Mouse (Mus musculus) megakaryocyte, embryonic 14.5 days (primary cell): ENCODE measurements around the gene Tox4. TPM values are rescaled to one million over a fixed set of nuclear protein-coding genes. Genes with fewer than 3 reads are reported as not detected.
"Not testable (repeated sequence)": the region's sequence is repeated elsewhere in the genome, so short reads cannot be mapped to it uniquely, and the experiment has no call there.

Experiments
- H3K27me3 ChIP-seq: replicated peaks from 2 replicates; pipeline ENCODE3; 2012; ENCODE audit warnings: inconsistent platforms
- H3K36me3 ChIP-seq: replicated peaks from 2 replicates; pipeline ENCODE3; 2012; ENCODE audit warnings: low read length, inconsistent platforms, mixed read lengths
- H3K4me1 ChIP-seq: 2 replicates; pipeline ENCODE4 v1.6.1; 2012; ENCODE audit warnings: inconsistent platforms
- H3K4me3 ChIP-seq: replicated peaks from 2 replicates; pipeline ENCODE3; 2012; ENCODE audit warnings: moderate library complexity, mild to moderate bottlenecking, inconsistent platforms
- H3K9me3 ChIP-seq: 2 replicates; pipeline ENCODE4 v1.6.1; 2012; ENCODE audit warnings: inconsistent platforms
- FLI1 ChIP-seq: IDR thresholded peaks from 2 replicates; pipeline ENCODE4 v1.6.1; 2012; ENCODE audit warnings: low read length, inconsistent platforms, mixed read lengths
- GATA1 ChIP-seq: IDR thresholded peaks from 3 replicates; pipeline ENCODE4 v1.6.1; 2012; ENCODE audit warnings: mixed read lengths, low read length, inconsistent platforms, borderline replicate concordance
- polyA plus RNA-seq: library from polyadenylated mRNA; stranded (reverse); fragments of >175 nt; gene quantifications from 2 replicates; pipeline ENCODE4 v1.2.3, GENCODE M21; 2012; ENCODE audit warnings: low replicate concordance; ENCODE audit not compliant: insufficient read depth

Tox4 gene
- polyA plus RNA-seq, 1 experiment, result 15.1 TPM

DNA sequence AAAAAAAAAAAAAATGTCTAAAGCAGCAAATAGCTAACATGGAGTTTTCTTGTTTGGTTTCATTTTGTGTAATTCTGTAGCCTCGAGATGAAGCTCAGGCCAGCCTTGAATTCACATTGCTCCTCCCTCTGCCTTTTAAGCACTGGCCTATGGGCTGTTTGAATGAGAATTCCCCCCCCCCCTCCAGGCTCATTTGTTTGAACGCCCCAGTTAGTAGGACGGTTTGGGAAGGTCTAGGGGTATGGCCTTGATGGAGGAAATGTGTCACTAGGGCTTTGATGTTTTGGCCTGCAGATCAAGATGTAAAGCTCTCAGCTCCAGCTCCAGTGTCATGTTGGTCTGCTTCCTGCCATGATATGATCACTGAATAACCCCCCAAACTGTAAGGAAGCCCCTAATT is 6.2 kb upstream of the Tox4 start:
- Histone ChIP-seq H3K4me1 (peaks cover 7% of the 10 kb centered on the region; the same call in 1 of the 2 replicates), H3K36me3 (peaks cover 36% of the 10 kb centered on the region), H3K27me3 (no peaks in the 10 kb centered on the region), H3K9me3 (no peaks in the 10 kb centered on the region), H3K4me3 (no peak overlapping the region)
- no peak for TF ChIP-seq FLI1
- no peak for TF ChIP-seq GATA1

DNA sequence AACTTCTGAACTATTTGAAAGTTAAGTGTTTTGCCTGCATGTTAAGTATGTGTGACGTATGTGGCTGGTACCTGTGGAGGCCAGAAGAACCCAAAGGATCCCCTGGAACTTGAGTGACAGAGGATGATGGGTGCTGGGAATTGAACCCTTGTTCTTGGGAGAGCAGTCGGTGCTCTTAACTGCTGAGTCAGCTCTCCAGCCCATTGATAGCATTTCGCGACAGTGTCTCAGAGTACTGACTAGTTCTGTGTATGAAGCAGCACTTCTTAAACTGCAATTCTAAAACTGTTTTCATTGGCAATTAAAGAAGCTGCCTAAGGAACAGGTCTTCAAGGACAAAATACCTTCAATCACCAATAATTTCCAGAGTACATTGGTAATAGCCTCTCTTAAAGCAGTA is 1.7 kb upstream of the Tox4 start:
- Histone ChIP-seq H3K27me3 (no peaks in the 10 kb centered on the region), H3K4me1 (peaks cover 15% of the 10 kb centered on the region; the same call in 1 of the 2 replicates), H3K36me3 (peaks cover 29% of the 10 kb centered on the region), H3K9me3 (no peaks in the 10 kb centered on the region), H3K4me3 (no peak overlapping the region)
- TF ChIP-seq FLI1 (no peak), GATA1 (no peak)

DNA sequence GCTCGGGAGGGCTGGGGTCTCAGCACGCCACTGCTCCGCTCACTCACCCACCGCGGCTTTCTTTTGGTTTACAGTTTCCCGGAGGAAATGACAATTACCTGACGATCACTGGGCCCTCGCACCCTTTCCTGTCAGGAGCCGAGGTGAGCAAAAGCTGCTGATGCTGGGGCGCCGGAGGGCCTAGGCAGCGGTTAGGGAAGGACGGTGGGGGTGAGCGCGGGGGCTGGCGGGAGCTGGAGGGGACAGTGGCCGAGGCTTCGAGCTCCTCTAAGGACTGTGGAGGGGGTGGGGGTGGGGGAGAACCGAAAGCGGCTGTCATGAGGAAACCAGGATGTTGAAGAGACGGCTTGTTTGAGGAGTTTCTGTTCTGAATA is 788 bp downstream of the Tox4 start:
- Histone ChIP-seq H3K27me3 (no peaks in the 10 kb centered on the region), H3K9me3 (no peaks in the 10 kb centered on the region), H3K36me3 (peaks cover 30% of the 10 kb centered on the region), H3K4me1 (peaks cover 30% of the 10 kb centered on the region), H3K4me3 (peak overlapping the region; percentile 98)
- TF ChIP-seq GATA1, result no peak

DNA sequence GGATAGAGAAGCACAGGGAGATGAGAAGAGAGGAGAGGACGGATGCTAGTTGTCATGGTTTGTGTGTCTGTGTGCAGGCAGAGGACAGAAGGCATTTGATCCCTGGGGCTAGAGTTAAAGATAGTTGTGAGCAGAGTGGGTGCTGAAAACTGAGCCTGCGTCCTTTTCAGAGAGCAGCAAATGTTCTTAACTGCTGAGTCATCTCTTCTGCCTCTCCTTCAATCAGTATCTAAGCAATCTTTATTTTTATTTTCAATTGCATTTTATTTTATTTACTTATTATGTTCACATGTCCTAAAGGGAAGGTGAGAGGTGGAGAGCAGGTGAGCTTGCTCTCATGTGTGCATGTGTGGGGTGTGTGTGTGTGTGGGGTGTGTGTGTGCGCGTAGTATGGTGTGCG is 4.7 kb downstream of the Tox4 start:
- Histone ChIP-seq H3K36me3 (peaks cover 58% of the 10 kb centered on the region), H3K4me3 (peak overlapping the region; percentile 28), H3K9me3 (no peaks in the 10 kb centered on the region), H3K4me1 (peaks cover 27% of the 10 kb centered on the region), H3K27me3 (no peaks in the 10 kb centered on the region)
- TF ChIP-seq GATA1, result no peak
- no peak for TF ChIP-seq FLI1

DNA sequence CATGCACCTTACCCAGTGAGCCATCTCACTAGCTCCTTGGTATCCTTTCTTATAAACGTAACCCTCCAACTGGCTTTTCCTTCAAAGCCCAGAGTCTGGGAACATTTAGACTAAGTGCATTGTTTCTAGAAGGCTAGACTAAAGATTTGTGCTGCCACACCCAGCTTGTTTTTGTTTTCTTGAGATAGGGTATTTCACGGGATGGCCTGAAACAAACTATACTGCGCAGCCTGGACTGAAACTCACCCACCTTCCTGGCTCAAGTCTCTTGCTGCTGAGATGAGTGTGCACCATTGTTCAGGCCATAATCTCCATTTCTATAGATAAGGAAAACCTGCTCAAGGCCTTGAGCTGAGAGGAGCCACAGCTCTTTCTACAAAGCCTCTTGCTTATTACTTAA is 5.2 kb downstream of the Tox4 start:
- Histone ChIP-seq H3K4me1 (peaks cover 27% of the 10 kb centered on the region), H3K27me3 (no peaks in the 10 kb centered on the region), H3K9me3 (no peaks in the 10 kb centered on the region), H3K36me3 (peaks cover 62% of the 10 kb centered on the region), H3K4me3 (no peak overlapping the region)
- TF ChIP-seq FLI1 (no peak), GATA1 (no peak)

DNA sequence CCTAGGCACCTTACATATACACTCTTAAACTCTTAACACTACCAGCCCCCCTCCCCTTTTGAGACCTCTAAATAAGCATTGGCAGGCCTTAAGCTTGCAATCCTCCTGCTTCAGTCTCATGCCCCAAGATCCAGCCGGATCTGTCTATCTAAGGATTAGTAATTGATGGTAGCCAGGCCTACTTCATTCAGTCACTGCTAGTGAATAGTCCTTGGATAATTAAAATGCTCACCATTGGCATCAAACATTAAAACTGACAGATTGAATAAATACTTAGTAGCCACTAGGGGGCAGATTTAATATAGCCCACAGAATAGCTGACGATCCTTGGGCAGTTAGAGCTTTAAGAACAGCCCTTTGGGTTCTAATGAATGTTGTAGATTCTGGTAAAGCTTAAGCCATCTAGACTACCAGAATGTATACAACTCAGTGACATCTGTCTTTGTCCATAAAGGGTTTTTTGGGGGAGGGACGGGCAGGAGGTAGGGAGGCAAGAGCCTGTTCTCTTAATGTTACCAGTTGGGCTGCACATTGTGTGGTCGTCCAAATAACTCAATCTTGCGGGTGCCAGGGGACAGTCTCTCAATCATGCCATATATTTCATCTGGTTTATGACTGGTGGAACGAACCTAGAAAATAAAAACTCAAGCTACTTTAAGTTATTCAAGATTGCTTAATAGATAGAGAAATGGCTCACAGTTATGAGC is 16.8 kb downstream of the Tox4 start:
- no peaks in the 10 kb centered on the region for H3K27me3 ChIP-seq
- H3K36me3 ChIP-seq, result peaks cover 94% of the 10 kb centered on the region
- H3K9me3 ChIP-seq, result no peaks in the 10 kb centered on the region
- no peak overlapping the region for H3K4me3 ChIP-seq
- no peak for TF ChIP-seq GATA1
- TF ChIP-seq FLI1, result no peak
- H3K4me1 ChIP-seq, result no peaks in the 10 kb centered on the region

DNA sequence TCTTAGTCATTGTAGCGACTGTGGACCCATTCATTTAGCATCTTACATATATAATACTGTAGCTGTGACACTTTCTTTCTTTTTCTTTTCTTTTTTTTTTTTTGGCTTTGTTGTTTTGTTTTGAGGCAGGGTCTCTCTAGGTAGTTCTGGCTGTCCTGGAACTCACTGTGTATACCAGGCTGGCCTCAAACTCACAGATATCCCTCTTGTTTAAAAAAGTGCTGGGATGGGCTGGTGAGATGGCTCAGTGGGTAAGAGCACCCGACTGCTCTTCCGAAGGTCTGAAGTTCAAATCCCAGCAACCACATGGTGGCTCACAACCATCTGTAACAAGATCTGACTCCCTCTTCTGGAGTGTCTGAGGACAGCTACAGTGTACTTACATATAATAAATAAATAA is 24.6 kb downstream of the Tox4 start:
- peaks cover 20% of the 10 kb centered on the region for H3K36me3 ChIP-seq
- not testable (repeated sequence) for H3K9me3 ChIP-seq, H3K4me3 ChIP-seq, H3K27me3 ChIP-seq
- peaks cover 14% of the 10 kb centered on the region for H3K4me1 ChIP-seq

DNA sequence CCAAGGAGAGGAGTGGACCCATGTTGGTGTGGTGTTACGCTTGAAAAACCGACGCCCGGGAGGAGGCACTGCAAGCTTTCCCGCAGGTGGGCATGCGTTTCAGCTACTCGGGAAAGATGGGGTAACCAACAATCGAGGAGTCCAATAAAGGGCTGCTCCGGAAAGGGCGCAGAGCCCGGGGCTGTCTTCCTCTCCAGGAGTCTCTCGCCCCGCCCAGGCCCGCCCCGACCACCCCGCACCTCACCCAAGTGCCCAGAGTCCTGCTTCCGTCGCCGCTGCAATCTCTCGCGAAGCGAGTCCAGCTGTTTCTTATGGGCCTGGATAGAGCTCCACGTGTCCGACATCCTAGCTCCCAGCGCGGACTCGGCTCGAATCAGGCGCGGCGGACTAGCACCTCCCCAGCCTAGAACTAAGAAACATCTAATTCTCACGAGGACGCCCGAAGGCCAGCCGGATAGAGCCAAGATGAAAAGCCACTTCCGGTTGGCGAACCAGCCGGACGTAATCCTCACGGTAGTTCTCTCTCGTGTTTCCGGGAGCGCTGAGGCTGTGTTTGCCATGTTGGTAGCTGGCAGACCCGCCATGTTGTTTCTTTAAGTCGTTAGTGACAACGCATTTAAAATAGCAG is 25.8 kb downstream of the Tox4 start, which contains the start of gene Mettl3:
Gene Mettl3, minus strand, starts transcription at position 485 of the 628 bp plus-strand sequence.
- TF ChIP-seq FLI1, result peak; percentile 87; the same call in 1 of the 2 replicates
- no peak for TF ChIP-seq GATA1
- Histone ChIP-seq H3K27me3 (no peaks in the 10 kb centered on the region), H3K9me3 (no peaks in the 10 kb centered on the region), H3K4me1 (peaks cover 14% of the 10 kb centered on the region), H3K4me3 (peak within 1 kb of the TSS; percentile 95), H3K36me3 (peaks cover 8% of the 10 kb centered on the region)

DNA sequence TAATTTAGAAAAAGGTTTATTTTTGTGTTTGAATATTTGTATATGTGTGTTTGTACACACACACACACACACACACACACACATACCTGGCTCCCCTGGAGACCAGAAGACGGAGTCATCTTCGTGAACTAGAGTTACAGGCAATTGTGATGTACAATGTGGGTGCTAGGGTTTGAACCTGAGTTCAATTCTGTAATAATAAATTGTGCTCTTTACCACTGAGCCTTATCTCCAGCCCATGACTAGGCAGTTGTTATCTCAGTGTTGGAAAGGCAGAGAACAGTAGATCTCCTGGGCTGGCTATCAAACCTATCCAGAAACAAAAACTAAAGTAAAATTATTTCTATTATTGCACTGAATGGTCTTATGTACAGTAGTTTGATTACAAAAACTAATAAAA is 27.2 kb downstream of the Tox4 start:
- Histone ChIP-seq H3K4me1 (peaks cover 14% of the 10 kb centered on the region), H3K27me3 (no peaks in the 10 kb centered on the region), H3K4me3 (no peak overlapping the region), H3K9me3 (no peaks in the 10 kb centered on the region; the same call in 1 of the 2 replicates), H3K36me3 (no peaks in the 10 kb centered on the region)
- TF ChIP-seq FLI1, result no peak
- no peak for TF ChIP-seq GATA1

DNA sequence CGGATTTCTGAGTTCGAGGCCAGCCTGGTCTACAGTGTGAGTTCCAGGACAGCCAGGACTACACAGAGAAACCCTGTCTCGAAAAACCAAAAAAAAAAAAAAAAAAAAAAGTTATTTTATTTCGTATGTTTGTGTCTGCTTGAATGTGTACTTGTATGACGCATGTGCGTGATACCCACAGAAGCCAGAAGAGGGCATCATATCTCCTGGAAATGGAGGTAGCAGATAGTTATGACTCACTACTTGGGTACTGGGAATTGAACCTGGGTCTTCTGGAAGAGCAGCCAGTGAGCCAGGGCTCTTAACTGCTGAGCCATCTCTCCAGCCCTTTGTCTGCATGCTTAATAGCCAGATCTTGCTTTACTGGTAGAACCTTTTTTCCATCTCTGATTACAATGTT is 31.4 kb downstream of the Tox4 start:
- Histone ChIP-seq H3K27me3 (peaks cover 34% of the 10 kb centered on the region), H3K4me1 (peaks cover 19% of the 10 kb centered on the region)
- not testable (repeated sequence) for H3K4me3 ChIP-seq, H3K9me3 ChIP-seq, H3K36me3 ChIP-seq
